Mouse (Mus musculus) megakaryocyte, embryonic 14.5 days (primary cell): ENCODE measurements around the gene Cactin.

Source experiments
- FLI1 ChIP-seq: IDR thresholded peaks from 2 replicates; pipeline ENCODE4 v1.6.1; 2012; ENCODE audit warnings: low read length, inconsistent platforms, mixed read lengths
- GATA1 ChIP-seq: IDR thresholded peaks from 3 replicates; pipeline ENCODE4 v1.6.1; 2012; ENCODE audit warnings: mixed read lengths, low read length, inconsistent platforms, borderline replicate concordance

DNA sequence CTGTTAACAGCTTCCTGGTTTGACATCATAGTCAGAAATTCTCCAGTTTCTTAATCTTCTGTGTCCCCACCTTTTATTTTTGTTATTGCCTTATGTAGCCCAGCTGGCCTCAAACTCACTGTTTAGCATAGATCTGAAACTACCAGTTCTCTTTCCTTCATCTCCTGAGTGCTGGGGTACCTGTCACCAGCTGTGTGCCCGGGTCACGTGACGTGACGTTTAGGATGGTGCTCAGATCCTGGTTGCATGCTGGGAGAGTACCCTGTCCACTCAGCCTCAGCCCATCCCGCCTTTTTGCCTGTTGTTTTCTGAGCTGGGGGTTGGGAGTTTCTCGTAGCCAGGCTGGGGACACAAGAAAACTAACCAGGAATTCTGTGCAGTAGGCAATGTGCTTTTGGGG, 23.7 kb upstream of the Cactin start:
- TF ChIP-seq FLI1 (no peak), GATA1 (no peak)
